Mouse (Mus musculus): ENCODE results near the gene Cpeb3.

DNA sequence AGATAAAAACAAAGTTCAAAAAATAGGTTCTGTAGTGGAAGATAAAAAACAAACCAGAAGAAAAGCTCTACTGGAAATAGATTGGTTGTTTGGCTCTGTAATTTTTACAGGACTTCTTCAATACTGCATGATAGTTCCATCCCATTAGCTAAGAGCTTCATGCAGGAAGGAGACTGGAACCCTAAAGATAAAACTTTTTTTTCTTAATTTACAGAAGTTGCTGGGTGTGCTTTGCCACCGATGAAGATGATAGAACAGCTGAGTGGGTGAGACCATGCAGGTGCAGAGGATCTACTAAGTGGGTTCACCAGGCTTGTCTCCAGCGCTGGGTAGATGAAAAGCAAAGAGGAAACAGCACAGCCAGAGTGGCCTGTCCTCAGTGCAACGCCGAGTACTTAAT lies 2.1 kb upstream of the Cpeb3 start:
- TF ChIP-seq CTCF (IDR thresholded peaks at IDR 0.05; ENCODE audit: extremely low read depth, insufficient read depth, insufficient read length, insufficient replicate concordance) (no peak), POLR2A (IDR thresholded peaks at IDR 0.05; ENCODE audit: low read depth, low read length) (no peak)

All from spleen, adult 2 months (tissue).